Mouse (Mus musculus) ES-Bruce4 (cell line): Measurements from ENCODE around the gene Ctnna3.

ENCODE experiments used
- EP300 ChIP-seq: IDR thresholded peaks from 2 replicates; pipeline ENCODE4 v1.6.1; 2011; ENCODE audit warnings: low read depth, low read length; ENCODE audit not compliant: insufficient read depth
- POLR2A ChIP-seq: IDR thresholded peaks from one replicate; pipeline ENCODE4 v1.8.1; 2011; ENCODE audit warnings: low read length; ENCODE audit not compliant: insufficient read depth

GRCm38 (mm10) chr10:64030901-64031300 lies 601.0 kb downstream of the Ctnna3 start:
- no peak for TF ChIP-seq EP300
- TF ChIP-seq POLR2A = no peak
